Mouse (Mus musculus): ENCODE results near the gene Dusp12.

The Dusp12 gene

DNA sequence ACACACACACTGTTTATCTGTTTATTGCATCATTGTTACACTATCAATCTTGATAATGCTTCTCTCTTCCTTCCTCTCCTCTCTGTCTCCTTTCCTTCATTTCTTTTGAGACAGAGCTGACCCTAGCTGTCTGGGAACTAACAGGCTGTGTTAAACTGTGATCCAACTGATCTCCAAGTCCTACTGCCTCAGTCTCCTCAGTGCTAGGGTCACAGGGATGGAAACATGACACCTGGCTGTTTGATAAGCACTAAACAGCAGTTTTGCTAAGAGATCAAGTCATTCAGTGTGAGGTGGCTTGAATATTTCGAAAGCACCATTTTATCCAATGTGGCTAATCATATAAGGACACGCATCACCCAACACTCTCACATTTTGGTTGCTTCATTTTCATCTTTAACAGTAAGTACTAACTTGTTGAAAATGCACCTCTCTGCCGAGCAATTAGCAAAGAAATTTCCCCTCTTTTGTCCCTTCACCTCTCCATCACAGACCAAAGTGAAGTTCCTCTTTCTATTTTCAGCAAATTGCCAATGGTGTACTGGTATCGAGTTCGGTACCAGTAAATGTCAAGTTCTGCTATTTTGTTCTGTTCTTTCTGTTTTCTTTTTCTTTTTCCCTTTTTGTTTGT lies 11.4 kb upstream of the Dusp12 start:
- no peak for DNase-seq

GRCm38 (mm10) chr1:170894603-170895602 lies 9.6 kb upstream of the Dusp12 start:
- DNase-seq = peak; percentile 70

DNA sequence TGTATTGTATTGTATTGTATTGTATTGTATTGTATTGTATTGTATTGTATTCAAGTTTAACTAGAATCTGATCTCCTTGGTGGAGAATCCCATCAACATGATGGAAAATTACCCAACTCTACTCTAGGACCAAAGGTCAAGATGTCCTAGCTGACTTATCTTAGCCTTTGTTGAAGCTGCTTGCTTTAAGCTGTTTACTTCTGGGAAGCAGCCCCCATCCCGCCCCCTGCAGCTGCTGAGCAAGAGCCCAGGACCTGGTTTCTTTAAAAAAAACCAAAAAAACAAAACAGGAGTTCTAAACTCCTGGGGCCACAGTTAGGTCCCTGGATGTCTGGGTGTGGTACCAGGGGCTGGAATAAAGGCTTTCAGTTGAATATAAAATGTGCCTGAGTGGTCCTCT lies 6.9 kb upstream of the Dusp12 start:
- no peak for DNase-seq

- DNase-seq = no peak
These were observed 6.3 kb upstream of the Dusp12 start for GRCm38 (mm10) chr1:170891646-170892045.

GRCm38 (mm10) chr1:170889310-170889709 lies 4.0 kb upstream of the Dusp12 start:
- DNase-seq = no peak

GRCm38 (mm10) chr1:170886044-170886458 lies 711 bp upstream of the Dusp12 start:
- no peak for DNase-seq

- DNase-seq = no peak
These were observed 950 bp downstream of the Dusp12 start for GRCm38 (mm10) chr1:170884390-170884789.

DNA sequence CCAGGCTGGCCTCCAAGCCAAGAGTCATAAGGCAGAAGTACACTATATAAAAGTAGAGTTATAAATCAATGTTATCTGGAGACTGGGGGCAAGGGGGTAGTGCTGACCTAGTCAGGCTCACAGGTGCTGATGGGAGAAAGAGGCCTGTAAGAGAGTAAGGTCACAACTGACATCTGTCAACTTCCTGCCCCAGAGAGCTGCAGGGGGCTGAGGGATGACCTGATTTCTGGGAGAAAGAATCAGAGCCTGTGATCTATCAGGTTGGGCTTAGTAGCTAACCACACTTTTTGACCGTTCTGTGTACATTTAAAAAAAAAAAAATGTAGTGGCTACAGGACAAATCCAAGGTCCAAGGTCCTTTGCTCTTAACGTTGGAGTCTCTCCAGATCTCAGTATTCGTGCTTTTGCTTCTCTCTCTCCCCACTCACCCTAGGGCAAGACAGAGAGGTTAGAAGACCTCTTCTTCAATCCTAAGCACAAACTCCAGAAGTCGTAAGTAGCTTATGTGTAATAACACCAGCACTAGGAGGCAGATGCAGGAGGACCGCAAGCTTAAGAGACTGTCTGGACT lies 2.3 kb downstream of the Dusp12 start:
- DNase-seq = no peak

GRCm38 (mm10) chr1:170876906-170877305 lies 8.4 kb downstream of the Dusp12 start:
- no peak for DNase-seq

- no peak for DNase-seq
These were observed 9.7 kb downstream of the Dusp12 start for GRCm38 (mm10) chr1:170875676-170876075.

GRCm38 (mm10) chr1:170871961-170872360 lies 13.4 kb downstream of the Dusp12 start:
- no peak for DNase-seq

GRCm38 (mm10) chr1:170871402-170871801 lies 13.9 kb downstream of the Dusp12 start:
- no peak for DNase-seq

GRCm38 (mm10) chr1:170868905-170869283 lies 16.4 kb downstream of the Dusp12 start:
- no peak for DNase-seq

- DNase-seq = peak; percentile 87
These were observed 17.0 kb downstream of the Dusp12 start for GRCm38 (mm10) chr1:170868107-170868904.

DNA sequence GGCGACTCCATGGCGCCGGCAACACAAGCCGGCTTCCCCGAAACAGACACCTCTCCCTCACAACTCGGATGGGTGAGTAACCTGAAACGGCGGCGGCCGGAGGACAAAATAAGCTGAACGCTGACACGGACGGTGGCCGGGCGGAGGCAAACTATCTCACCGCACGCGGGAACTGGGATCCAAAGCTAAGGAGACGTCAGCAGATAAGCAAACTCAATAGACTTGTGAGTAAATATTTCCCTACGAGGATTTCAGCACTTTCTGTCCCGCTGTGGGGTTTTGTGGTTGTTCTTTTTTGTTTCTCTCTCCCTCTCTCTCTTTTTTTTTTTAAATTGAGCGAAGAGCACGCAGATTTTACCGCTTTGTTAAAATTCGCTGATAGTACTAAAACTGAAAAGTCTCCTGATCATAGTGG lies 17.6 kb downstream of the Dusp12 start, which contains the start of gene Atf6:
Gene Atf6 (minus strand): TSS at position 81 of the 415 bp plus-strand sequence.
- peak; percentile 97 for DNase-seq

GRCm38 (mm10) chr1:170866992-170867690 lies 18.2 kb downstream of the Dusp12 start:
- DNase-seq = peak; percentile 58

DNA sequence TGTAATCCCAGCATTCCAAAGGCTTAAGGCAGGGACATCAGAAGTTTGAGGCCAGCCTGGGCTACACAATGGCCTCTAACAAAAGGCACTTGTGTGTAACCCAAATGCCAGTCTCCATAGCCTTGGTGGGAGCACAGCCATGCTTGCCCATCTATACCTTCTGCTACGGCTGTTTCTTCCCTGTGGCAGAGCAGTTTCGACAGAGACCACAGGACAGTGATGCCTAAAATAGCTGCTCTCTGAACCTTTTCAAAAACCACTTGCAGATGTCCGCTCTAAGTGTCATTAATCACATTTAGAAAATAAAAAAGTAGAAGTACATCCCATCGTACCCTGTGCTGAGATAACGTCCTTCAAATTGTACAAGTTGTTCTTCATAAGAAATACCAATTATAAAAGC lies 19.9 kb downstream of the Dusp12 start:
- DNase-seq = no peak

GRCm38 (mm10) chr1:170864754-170865153 lies 20.6 kb downstream of the Dusp12 start:
- no peak for DNase-seq

DNA sequence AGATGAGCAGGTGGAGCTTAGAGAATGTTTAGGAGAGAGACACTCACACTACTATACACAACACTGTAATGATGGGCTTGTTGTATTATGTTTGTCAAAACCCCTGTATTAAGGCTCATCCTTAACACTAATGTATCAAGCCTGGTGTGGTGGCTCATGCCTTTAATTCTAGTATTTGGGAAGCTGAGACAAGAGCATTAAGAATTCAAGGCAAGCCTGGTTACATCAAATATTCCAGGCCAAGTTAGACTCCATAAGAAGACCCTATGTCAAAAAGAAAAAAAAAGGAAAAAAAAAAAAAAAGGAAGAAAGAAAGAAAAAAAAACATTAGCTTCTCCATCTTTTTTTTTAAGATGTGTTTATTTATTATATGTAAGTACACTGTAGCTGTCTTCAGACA lies 21.1 kb downstream of the Dusp12 start:
- DNase-seq = no peak

DNA sequence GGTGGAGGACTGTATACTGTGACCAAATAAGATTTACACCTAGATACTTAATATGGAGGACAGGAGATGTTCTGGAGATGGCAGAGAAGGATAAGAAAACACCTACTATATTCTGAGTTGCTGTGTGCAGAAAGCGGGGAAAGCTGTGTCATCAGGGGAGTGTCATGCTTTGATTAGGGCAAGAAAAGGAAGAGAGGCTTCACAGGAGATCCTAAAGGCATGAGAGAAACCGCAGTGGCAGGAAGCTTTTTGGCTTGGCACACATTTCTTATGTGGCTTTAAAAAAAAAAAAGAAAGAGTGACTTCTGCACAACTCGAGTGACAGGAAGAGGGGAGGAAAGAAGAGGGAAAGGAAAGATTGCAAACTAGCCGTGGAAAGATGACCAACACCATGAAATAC lies 22.3 kb downstream of the Dusp12 start:
- no peak for DNase-seq

DNA sequence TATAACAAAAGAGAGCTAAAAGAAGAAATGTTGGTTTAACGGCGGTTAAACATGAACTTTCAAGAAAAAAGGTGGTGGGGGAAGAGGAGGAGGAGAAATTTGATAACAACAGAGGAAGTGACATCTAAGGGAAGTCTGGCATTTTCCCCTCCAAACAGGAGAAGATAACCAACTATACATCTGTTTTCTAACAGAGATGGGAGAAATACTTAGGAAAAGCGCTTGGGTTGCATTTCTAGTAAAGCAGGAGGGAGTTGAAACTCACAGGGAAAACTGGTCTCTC lies 23.0 kb downstream of the Dusp12 start:
- DNase-seq = no peak

Data from lung, postnatal 36 days (tissue).